Mouse (Mus musculus) cortical plate, adult 2 months (tissue): ENCODE data around the gene Pcyox1. TPM values are rescaled to one million over a fixed set of nuclear protein-coding genes. Genes with fewer than 3 reads are reported as not detected.
"Not testable (repeated sequence)": the region's sequence is repeated elsewhere in the genome, so short reads cannot be mapped to it uniquely, and the experiment has no call there.

ENCODE experiments used
- H3K27ac ChIP-seq: fragments of 200-500 bp; 2 replicates; pipeline ENCODE4 v1.5.1; 2012; ENCODE audit warnings: low read length, control low read depth, inconsistent platforms; ENCODE audit not compliant: insufficient read depth
- H3K4me1 ChIP-seq: fragments of 200-500 bp; 2 replicates; pipeline ENCODE4 v1.6.1; 2011; ENCODE audit warnings: low read length; ENCODE audit not compliant: control insufficient read depth, insufficient read depth
- H3K4me3 ChIP-seq: fragments of 200-500 bp; 2 replicates; pipeline ENCODE4 v1.5.1; 2011; ENCODE audit warnings: mild to moderate bottlenecking, low read length, control low read depth; ENCODE audit not compliant: insufficient read depth
- CTCF ChIP-seq: fragments of 200-500 bp; IDR thresholded peaks from 2 replicates; pipeline ENCODE4 v1.5.1; 2011; ENCODE audit warnings: mild to moderate bottlenecking, control low read depth, low read length; ENCODE audit not compliant: insufficient read depth; ENCODE audit errors: extremely low read depth
- POLR2A ChIP-seq: fragments of 200-500 bp; IDR thresholded peaks from 2 replicates; pipeline ENCODE4 v1.6.1; 2011; ENCODE audit warnings: mild to moderate bottlenecking, low read length, control low read depth; ENCODE audit not compliant: insufficient read depth; ENCODE audit errors: extremely low read depth
- polyA plus RNA-seq: library from polyadenylated mRNA; depleted of rRNA; stranded (reverse); fragments of >200 nt; gene quantifications from 2 replicates; pipeline ENCODE4 v1.2.3, GENCODE M21; 2012; rRNA removed

The Pcyox1 gene
- polyA plus RNA-seq, 1 experiment = 64.9 TPM

DNA sequence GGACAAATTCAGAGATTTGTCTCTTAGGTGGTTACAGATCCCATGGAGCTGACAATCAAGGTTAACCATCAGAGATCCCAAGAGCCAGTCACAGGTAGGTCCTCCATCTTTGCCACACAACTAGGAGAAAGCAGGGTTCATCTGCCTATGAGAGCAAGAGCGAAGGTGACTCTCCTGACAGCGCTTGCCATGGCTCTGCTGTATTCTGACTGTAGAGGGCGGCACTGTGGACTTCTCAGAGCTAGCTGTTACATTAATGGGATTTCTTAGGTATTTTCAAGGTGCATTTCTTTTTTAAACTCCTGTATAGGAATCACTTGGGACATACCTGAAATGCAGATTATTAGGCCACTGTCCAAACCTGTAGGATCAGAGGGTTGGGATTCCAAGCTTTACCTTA lies 42.0 kb downstream of the Pcyox1 start:
- no peaks in the 10 kb centered on the region for H3K4me1 ChIP-seq
- H3K27ac ChIP-seq = no peak overlapping the region
- no peak for TF ChIP-seq CTCF
- no peak for TF ChIP-seq POLR2A
- no peak overlapping the region for H3K4me3 ChIP-seq

DNA sequence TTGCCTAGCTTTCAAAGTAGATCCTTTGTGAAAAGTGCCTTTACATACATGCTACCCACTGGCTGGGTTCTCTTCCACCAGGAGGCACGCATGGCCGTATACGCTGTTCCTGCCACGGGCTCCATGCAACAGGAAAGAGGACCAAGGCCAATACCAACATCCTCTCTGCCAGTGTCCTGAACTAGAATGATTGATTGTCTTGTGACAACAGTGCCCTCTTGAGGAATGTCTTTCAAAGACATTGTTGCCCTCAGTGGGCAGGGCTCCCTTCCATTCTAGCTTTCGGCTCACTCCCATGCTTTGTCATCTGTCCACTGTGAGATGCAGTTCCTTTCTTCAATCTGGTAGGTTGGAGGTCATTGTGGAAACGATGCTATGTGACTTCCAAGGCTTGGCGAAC lies 47.7 kb downstream of the Pcyox1 start:
- TF ChIP-seq CTCF = peak; percentile 72
- no peak for TF ChIP-seq POLR2A
- no peaks in the 10 kb centered on the region for H3K4me1 ChIP-seq

DNA sequence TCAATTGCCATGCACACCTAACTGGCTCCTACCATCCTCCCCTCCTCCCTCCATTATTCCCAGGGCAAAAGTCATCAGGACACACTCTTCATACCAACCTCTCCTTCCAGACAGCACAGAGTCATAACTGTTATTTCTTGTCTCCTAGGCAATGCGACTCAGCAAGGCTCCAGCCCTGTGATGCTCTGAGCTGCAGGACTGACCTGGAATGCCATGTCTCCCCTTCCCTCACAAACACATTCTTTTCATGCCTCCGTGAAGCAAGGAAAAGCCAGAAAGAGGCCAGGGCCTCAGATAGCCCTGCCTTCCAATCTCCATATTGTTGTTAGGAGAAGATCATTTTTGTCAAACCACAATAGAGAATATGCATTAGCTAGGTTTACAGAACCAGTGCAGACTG lies 50.9 kb downstream of the Pcyox1 start:
- Histone ChIP-seq H3K27ac (no peak overlapping the region), H3K4me3 (no peak overlapping the region), H3K4me1 (no peaks in the 10 kb centered on the region)
- TF ChIP-seq POLR2A (no peak), CTCF (no peak)

More for the DNA sequence above, 47.7 kb downstream of the Pcyox1 start:
- H3K27ac ChIP-seq = no peak overlapping the region
- H3K4me3 ChIP-seq = no peak overlapping the region

DNA sequence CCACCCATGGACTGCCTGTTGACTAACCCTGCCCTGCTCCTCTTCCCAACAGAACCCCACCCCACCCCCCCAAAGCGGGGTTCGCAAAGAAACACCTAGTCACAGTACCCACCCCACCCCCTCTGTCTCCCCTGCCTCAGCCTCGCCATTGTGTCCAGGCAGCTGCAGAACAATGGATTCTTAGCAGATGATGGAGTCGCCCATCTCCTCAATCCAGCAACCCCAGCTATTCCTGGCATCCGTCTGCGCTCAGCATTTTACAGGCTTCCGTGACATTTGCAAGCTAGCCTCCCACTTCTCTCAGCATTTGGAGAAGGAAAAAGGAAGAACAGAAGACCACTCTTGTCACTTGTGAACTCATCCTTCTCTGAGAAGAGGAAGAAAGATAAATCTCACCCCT lies 53.3 kb downstream of the Pcyox1 start:
- no peak overlapping the region for H3K27ac ChIP-seq
- no peak overlapping the region for H3K4me3 ChIP-seq
- H3K4me1 ChIP-seq = no peaks in the 10 kb centered on the region
- TF ChIP-seq CTCF (no peak), POLR2A (no peak)

GRCm38 (mm10) chr6:86336340-86336739 lies 60.6 kb downstream of the Pcyox1 start:
- not testable (repeated sequence) for H3K27ac ChIP-seq, H3K4me3 ChIP-seq, H3K4me1 ChIP-seq

Other genes with a start within 250 kb of the Pcyox1 start
- gene Tgfa, start 201.9 kb downstream of the Pcyox1 start, polyA plus RNA-seq = 14.0 and 18.6 TPM in 2 replicates
- 24.8 and 26.4 TPM in 2 replicates for gene Fam136a, start 31.5 kb downstream of the Pcyox1 start, polyA plus RNA-seq
- 60.5 and 72.1 TPM in 2 replicates for gene Snrpg, start 25.9 kb downstream of the Pcyox1 start, polyA plus RNA-seq
- gene Tia1, start 7.1 kb upstream of the Pcyox1 start, polyA plus RNA-seq = 122 and 144 TPM in 2 replicates
- gene Gm44790, start 29.5 kb upstream of the Pcyox1 start, polyA plus RNA-seq = 1.0 and 1.5 TPM in 2 replicates
- 21.6 and 21.8 TPM in 2 replicates for gene C87436, start 41.2 kb upstream of the Pcyox1 start, polyA plus RNA-seq
- gene Pcbp1, start 129.2 kb upstream of the Pcyox1 start, polyA plus RNA-seq = 158 and 165 TPM in 2 replicates
- gene Asprv1, start 231.0 kb upstream of the Pcyox1 start, polyA plus RNA-seq = 3.0 and 4.0 TPM in 2 replicates